ENCODE assay signal across 8 mouse cellular contexts in genomic region chr14:61293884-61294737, GRCm38 (mm10). TPM values are rescaled to one million over a fixed set of nuclear protein-coding genes. Genes with fewer than 3 reads are reported as not detected.
DNase-seq lines count a peak whose midpoint lies in the region; ATAC-seq and TF ChIP-seq lines count a peak whose summit lies in the region.

No protein-coding gene starts in this region.

- whole genome bisulfite sequencing in heart, embryonic 10.5 days: 48% methylated on average over 16 of the region's 16 CpGs

- H3K27ac ChIP-seq in heart, embryonic 10.5 days: no peak overlapping the region

- H3K36me3 ChIP-seq in heart, embryonic 10.5 days: no peaks in the 10 kb centered on the region

- no peaks in the 10 kb centered on the region for H3K4me1 ChIP-seq in heart, embryonic 10.5 days

- TF ChIP-seq POLR2A in brain, embryonic 14.5 days (IDR thresholded peaks at IDR 0.05; ENCODE audit: borderline replicate concordance, extremely low read depth, insufficient read depth, insufficient read length, poor library complexity, severe bottlenecking): no peak

- DNase-seq in heart, adult 11 months: peak; percentile 93
- DNase-seq in heart, embryonic 10.5 days (ENCODE audit: low spot score): no peak
- peak; percentile 79 for DNase-seq in brain, embryonic 14.5 days (ENCODE audit: low read depth)
- DNase-seq in heart, postnatal 10 days: peak; percentile 80 to 86
- peak; percentile 75 to 81 for DNase-seq in layer of hippocampus, postnatal 10 days (ENCODE audit: low spot score in 2 of 2)
- DNase-seq in lung, postnatal 14 days: peak; percentile 76
- peak; percentile 59 for DNase-seq in skeletal muscle tissue, adult 2 months (ENCODE audit: low read depth, low spot score)

- peak; percentile 61 for TF ChIP-seq CTCF in brain, embryonic 14.5 days (IDR thresholded peaks at IDR 0.05; ENCODE audit: borderline replicate concordance, extremely low read depth, insufficient read depth, insufficient read length)

- intact Hi-C loops in heart, postnatal 10 days (cut with DNase I): loop anchor here (1.0 to 5.0 kb wide), 3 partner anchors 52 to 495 kb away; no protein-coding TSS in a partner anchor

- no peak overlapping the region for H3K4me3 ChIP-seq in heart, embryonic 10.5 days

- no peaks in the 10 kb centered on the region for H3K27me3 ChIP-seq in heart, embryonic 10.5 days (ENCODE audit: insufficient read depth, poor library complexity, severe bottlenecking)

- peak; percentile 69 for ATAC-seq in erythroid progenitor cell, adult 5-6 weeks (replicated peaks; ENCODE audit: low FRiP score, poor library complexity, severe bottlenecking)

- H3K9me3 ChIP-seq in heart, embryonic 10.5 days: no peaks in the 10 kb centered on the region

RNA-seq across cellular contexts. Expression of gene Arl11, which starts 15.4 kb away (rescaled TPM):
- 0.12 and 0.29 TPM in 2 replicates for polyA plus RNA-seq in heart, embryonic 10.5 days (2016; fragmentation: Nextera tagmentation; extraction: Ambion mirVana)
- polyA plus RNA-seq in brain, embryonic 14.5 days (2012; rRNA removed): 0.40 and 0.42 TPM in 2 replicates
- total RNA-seq in erythroid progenitor cell, adult 5-6 weeks (2015; ENCODE audit: low replicate concordance): 4.0 and 4.2 TPM in 2 replicates
- total RNA-seq in erythroid progenitor cell, adult 5-6 weeks (2017; ENCODE audit: low replicate concordance): 1.3 and 4.1 TPM in 2 replicates
- total RNA-seq in heart, postnatal 10 days (2021): under 1 TPM; 0.45 to 0.97 TPM
- total RNA-seq in layer of hippocampus, postnatal 10 days (2021): under 1 TPM; 0.51 to 0.73 TPM

RNA-seq across cellular contexts. Expression of gene Sgcg, which starts 35.8 kb away (rescaled TPM):
- 0.39 and 1.8 TPM in 2 replicates for polyA plus RNA-seq in heart, embryonic 10.5 days (2016; fragmentation: Nextera tagmentation; extraction: Ambion mirVana)
- polyA plus RNA-seq in brain, embryonic 14.5 days (2012; rRNA removed): 0.07 and 0.10 TPM in 2 replicates
- total RNA-seq in erythroid progenitor cell, adult 5-6 weeks (2015; ENCODE audit: low replicate concordance): not detected in 2 replicates
- total RNA-seq in erythroid progenitor cell, adult 5-6 weeks (2017; ENCODE audit: low replicate concordance): not detected in 2 replicates
- total RNA-seq in heart, postnatal 10 days (2021): 100 to 1,000 TPM; 205 to 214 TPM
- total RNA-seq in layer of hippocampus, postnatal 10 days (2021): under 1 TPM; 0.33 to 0.41 TPM

Comparison
In these comparisons a context has a peak if more than half of its experiments do, and no peak if none do; other contexts are left out.
1. RNA of gene Sgcg, which starts 35.8 kb away (total RNA-seq): 205 to 214 TPM in heart, postnatal 10 days; 0.33 to 0.41 TPM in layer of hippocampus, postnatal 10 days and not detected in erythroid progenitor cell, adult 5-6 weeks; every median in the first group is over 100 times any median in the second.